ENCODE assay signal across 24 mouse cellular contexts in genomic region chr6:88530306-88530705, GRCm38 (mm10). TPM values are rescaled to one million over a fixed set of nuclear protein-coding genes. Genes with fewer than 3 reads are reported as not detected.
DNase-seq lines count a peak whose midpoint lies in the region; ATAC-seq and TF ChIP-seq lines count a peak whose summit lies in the region.
"Had no signal": no experiment of that assay in that cellular context is flagged by ENCODE, and none has a peak within 500 bp of the region (broad histone marks: within the 10 kb centered on the region; RNA-seq: fewer than 3 reads in every experiment).

No protein-coding gene starts in this region.

- no peaks in the 10 kb centered on the region for H3K9me3 ChIP-seq in intestine, postnatal 0 days (ENCODE audit: control insufficient read depth)
- H3K9me3 ChIP-seq: embryonic facial prominence, embryonic 12.5 days; forebrain, embryonic 12.5 days; hindbrain, embryonic 13.5 days; limb, embryonic 10.5 days; liver, embryonic 15.5 days; lung, embryonic 15.5 days; neural tube, embryonic 13.5 days had no signal

- peak; percentile 23; the same call in 1 of the 2 replicates for ATAC-seq in frontal cortex, adult (ENCODE audit: low TSS enrichment)
- ATAC-seq in intestine, postnatal 0 days: no peak
- ATAC-seq: CD4-positive, CD25-positive, alpha-beta regulatory T cell, adult 4 months; midbrain, embryonic 16.5 days had no signal

- no peak for DNase-seq in frontal cortex, postnatal 10 days (ENCODE audit: low spot score in 2 of 2)
- peak; percentile 78 for DNase-seq in ovary, adult 18-20 months (ENCODE audit: low spot score)
- no peak for DNase-seq in ovary, postnatal 10 days (ENCODE audit: low spot score)
- DNase-seq in adrenal gland, adult 2 months: peak; percentile 83
- peak; percentile 74 for DNase-seq in brain, adult 2 months (ENCODE audit: low read depth, low spot score)
- DNase-seq: cerebellum, adult 11 months; cerebellum, postnatal 14 days; kidney, adult 18-20 months; kidney, postnatal 4 days; liver; lung, postnatal 36 days; thymus, postnatal 25 days had no signal

- no peaks in the 10 kb centered on the region for H3K27me3 ChIP-seq in intestine, postnatal 0 days (replicated peaks; ENCODE audit: control insufficient read depth, insufficient read depth, low read length)
- H3K27me3 ChIP-seq: embryonic facial prominence, embryonic 12.5 days; forebrain, embryonic 12.5 days; hindbrain, embryonic 13.5 days; lung, embryonic 15.5 days had no signal

- H3K36me3 ChIP-seq in intestine, postnatal 0 days (ENCODE audit: control insufficient read depth, insufficient read depth): no peaks in the 10 kb centered on the region
- H3K36me3 ChIP-seq: embryonic facial prominence, embryonic 12.5 days; forebrain, embryonic 12.5 days; hindbrain, embryonic 13.5 days; limb, embryonic 10.5 days; liver, embryonic 15.5 days; lung, embryonic 15.5 days; neural tube, embryonic 13.5 days had no signal

- TF ChIP-seq CTCF in intestine, postnatal 0 days (IDR thresholded peaks at IDR 0.05; ENCODE audit: low read depth): no peak

- no peak overlapping the region for H3K4me2 ChIP-seq in intestine, postnatal 0 days (replicated peaks; ENCODE audit: low read depth)
- H3K4me2 ChIP-seq: embryonic facial prominence, embryonic 12.5 days; forebrain, embryonic 12.5 days; hindbrain, embryonic 13.5 days; liver, embryonic 15.5 days; lung, embryonic 15.5 days; neural tube, embryonic 13.5 days had no signal

- H3K4me1 ChIP-seq in intestine, postnatal 0 days (replicated peaks; ENCODE audit: control insufficient read depth, insufficient read depth, low read length): no peaks in the 10 kb centered on the region
- H3K4me1 ChIP-seq: embryonic facial prominence, embryonic 12.5 days; forebrain, embryonic 12.5 days; hindbrain, embryonic 13.5 days; limb, embryonic 10.5 days; liver, embryonic 15.5 days; lung, embryonic 15.5 days; neural tube, embryonic 13.5 days had no signal

- H3K9ac ChIP-seq in intestine, postnatal 0 days (ENCODE audit: low read depth, low read length): no peak overlapping the region
- H3K9ac ChIP-seq: embryonic facial prominence, embryonic 12.5 days; forebrain, embryonic 12.5 days; hindbrain, embryonic 13.5 days; liver, embryonic 15.5 days; lung, embryonic 15.5 days; neural tube, embryonic 13.5 days had no signal

- no peak overlapping the region for H3K27ac ChIP-seq in intestine, postnatal 0 days (ENCODE audit: low read depth, low read length)
- H3K27ac ChIP-seq: embryonic facial prominence, embryonic 12.5 days; forebrain, embryonic 12.5 days; hindbrain, embryonic 13.5 days; limb, embryonic 10.5 days; liver, embryonic 15.5 days; lung, embryonic 15.5 days; neural tube, embryonic 13.5 days had no signal

- H3K4me3 ChIP-seq in intestine, postnatal 0 days (ENCODE audit: low read depth, low read length): no peak overlapping the region
- H3K4me3 ChIP-seq: embryonic facial prominence, embryonic 12.5 days; forebrain, embryonic 12.5 days; hindbrain, embryonic 13.5 days; limb, embryonic 10.5 days; liver, embryonic 15.5 days; lung, embryonic 15.5 days; myocyte; neural tube, embryonic 13.5 days had no signal

RNA-seq across cellular contexts. Expression of gene Sec61a1, which starts 11.6 kb away (rescaled TPM):
- 100 to 1,000 TPM; 162 to 201 TPM for total RNA-seq in adrenal gland, adult 2 months (2021)
- 226 and 328 TPM in 2 replicates for polyA plus RNA-seq in adrenal gland, adult 2 months (2012; rRNA removed)
- 126 and 129 TPM in 2 replicates for polyA plus RNA-seq in intestine, postnatal 0 days (2015; fragmentation: Nextera tagmentation; extraction: Ambion mirVana)

Comparison
In these comparisons a context has a peak if more than half of its experiments do, and no peak if none do; other contexts are left out.
1. DNase-seq: peak in ovary, adult 18-20 months (single experiment), adrenal gland, adult 2 months (single experiment) and brain, adult 2 months (single experiment); none in frontal cortex, postnatal 10 days (0 of 2) and ovary, postnatal 10 days (single experiment).